Mouse (Mus musculus) lung, embryonic 14.5 days (tissue): ENCODE data around the gene Fam180a. TPM values are rescaled to one million over a fixed set of nuclear protein-coding genes. Genes with fewer than 3 reads are reported as not detected.

Experiments used
- ATAC-seq: fragments of 200-750 bp; cut with Nextera tagmentation; 2 replicates; pipeline ENCODE4 v1.8.0; 2017; ENCODE audit warnings: mild to moderate bottlenecking, moderate TSS enrichment, moderate library complexity; ENCODE audit not compliant: insufficient read depth
- DNase-seq: peaks from one replicate; pipeline ENCODE4 v3.0.0-alpha.2; 2015
- H3K27ac ChIP-seq: fragments of 300-500 bp; sonication (generic); 2 replicates; pipeline ENCODE4 v1.5.1; 2014; ENCODE audit warnings: low read depth, mild to moderate bottlenecking, moderate library complexity
- H3K27me3 ChIP-seq: fragments of 300-500 bp; sonication (generic); 2 replicates; pipeline ENCODE4 v1.6.1; 2014; ENCODE audit warnings: low read length, control low read depth; ENCODE audit not compliant: insufficient read depth
- H3K36me3 ChIP-seq: fragments of 300-500 bp; sonication (generic); 2 replicates; pipeline ENCODE4 v1.6.1; 2014; ENCODE audit warnings: control low read depth; ENCODE audit not compliant: insufficient read depth
- H3K4me1 ChIP-seq: fragments of 300-500 bp; sonication (generic); 2 replicates; pipeline ENCODE4 v1.6.1; 2014; ENCODE audit warnings: antibody characterized with exemption, control low read depth; ENCODE audit not compliant: insufficient read depth
- H3K4me2 ChIP-seq: fragments of 300-500 bp; sonication (generic); 2 replicates; pipeline ENCODE4 v1.6.1; 2014; ENCODE audit warnings: mild to moderate bottlenecking
- H3K4me3 ChIP-seq: fragments of 300-500 bp; sonication (generic); 2 replicates; pipeline ENCODE4 v1.5.1; 2014; ENCODE audit warnings: low read depth, low read length
- H3K9ac ChIP-seq: fragments of 300-500 bp; sonication (generic); 2 replicates; pipeline ENCODE4 v1.6.1; 2014
- H3K9me3 ChIP-seq: fragments of 300-500 bp; sonication (generic); 2 replicates; pipeline ENCODE4 v1.6.1; 2016; ENCODE audit warnings: low read depth, low read length, control low read depth
- CTCF ChIP-seq: IDR thresholded peaks from 2 replicates; pipeline ENCODE4 v1.5.1; 2016; ENCODE audit warnings: antibody characterized with exemption, low read depth
- WGBS: fragments of 180-500 bp; shearing (Covaris S2); extraction: QIAGEN DNeasy Blood & Tissue Kit; methylation state at CpG from one replicate; pipeline ENCODE4 v1.1.7; 2014; 5-methylcytosine and 5-hydroxymethylcytosine counted together
- polyA plus RNA-seq: library from polyadenylated mRNA; unstranded; fragments of >200 nt; fragmentation: Nextera tagmentation; extraction: Ambion mirVana; gene quantifications from 2 replicates; pipeline ENCODE4 v1.2.1, GENCODE M21; 2014

Fam180a gene
- polyA plus RNA-seq, 1 experiment from 2014 or later = 0.74 TPM

GRCm38 (mm10) chr6:35279306-35279705 is 46.6 kb downstream of the Fam180a start:
- WGBS = 74% methylated on average over 10 of the region's 10 CpGs
- TF ChIP-seq CTCF = no peak
- H3K4me3 ChIP-seq = no peak overlapping the region
- H3K4me2 ChIP-seq = no peak overlapping the region
- DNase-seq (no peak), ATAC-seq (no peak)
- no peak overlapping the region for H3K27ac ChIP-seq
- no peak overlapping the region for H3K9ac ChIP-seq
- H3K4me1 ChIP-seq = no peaks in the 10 kb centered on the region
- no peaks in the 10 kb centered on the region for H3K9me3 ChIP-seq
- no peaks in the 10 kb centered on the region for H3K27me3 ChIP-seq
- no peaks in the 10 kb centered on the region for H3K36me3 ChIP-seq

- Histone ChIP-seq H3K9ac (no peak overlapping the region), H3K36me3 (no peaks in the 10 kb centered on the region), H3K4me1 (no peaks in the 10 kb centered on the region), H3K9me3 (no peaks in the 10 kb centered on the region), H3K27ac (no peak overlapping the region), H3K4me3 (no peak overlapping the region), H3K27me3 (no peaks in the 10 kb centered on the region), H3K4me2 (no peak overlapping the region)
- no peak for DNase-seq
- TF ChIP-seq CTCF = no peak
- 44% methylated on average over 10 of the region's 10 CpGs for WGBS
- ATAC-seq = no peak
Measured at GRCm38 (mm10) chr6:35277903-35278587, 47.9 kb downstream of the Fam180a start.

- Histone ChIP-seq H3K4me1 (no peaks in the 10 kb centered on the region), H3K9ac (no peak overlapping the region), H3K27ac (no peak overlapping the region), H3K27me3 (no peaks in the 10 kb centered on the region), H3K9me3 (no peaks in the 10 kb centered on the region), H3K4me2 (no peak overlapping the region), H3K4me3 (no peak overlapping the region), H3K36me3 (no peaks in the 10 kb centered on the region)
- DNase-seq = peak; percentile 42
- 43% methylated on average over 11 of the region's 11 CpGs for WGBS
- TF ChIP-seq CTCF = no peak
- peak; percentile 67 for ATAC-seq
Measured at GRCm38 (mm10) chr6:35273391-35274082, 52.4 kb downstream of the Fam180a start.

GRCm38 (mm10) chr6:35271868-35272765 is 53.8 kb downstream of the Fam180a start:
- Histone ChIP-seq H3K36me3 (no peaks in the 10 kb centered on the region), H3K9me3 (no peaks in the 10 kb centered on the region), H3K4me2 (no peak overlapping the region), H3K27ac (no peak overlapping the region), H3K4me1 (no peaks in the 10 kb centered on the region), H3K27me3 (no peaks in the 10 kb centered on the region), H3K4me3 (no peak overlapping the region), H3K9ac (no peak overlapping the region)
- ATAC-seq (no peak), DNase-seq (no peak)
- WGBS = 82% methylated on average over 20 of the region's 20 CpGs
- no peak for TF ChIP-seq CTCF

- 80% methylated on average over 12 of the region's 12 CpGs for WGBS
- H3K4me3 ChIP-seq = no peak overlapping the region
- DNase-seq (no peak), ATAC-seq (no peak)
- no peaks in the 10 kb centered on the region for H3K27me3 ChIP-seq
- H3K9me3 ChIP-seq = no peaks in the 10 kb centered on the region
- H3K4me1 ChIP-seq = no peaks in the 10 kb centered on the region
- no peaks in the 10 kb centered on the region for H3K36me3 ChIP-seq
- H3K27ac ChIP-seq = no peak overlapping the region
- no peak overlapping the region for H3K9ac ChIP-seq
- no peak for TF ChIP-seq CTCF
- H3K4me2 ChIP-seq = no peak overlapping the region
Measured at GRCm38 (mm10) chr6:35271094-35271855, 54.7 kb downstream of the Fam180a start.

- H3K27ac ChIP-seq = no peak overlapping the region
- TF ChIP-seq CTCF = no peak
- ATAC-seq = no peak
- no peaks in the 10 kb centered on the region for H3K9me3 ChIP-seq
- no peak overlapping the region for H3K4me3 ChIP-seq
- no peaks in the 10 kb centered on the region for H3K27me3 ChIP-seq
- no peaks in the 10 kb centered on the region for H3K4me1 ChIP-seq
- DNase-seq = no peak
- no peak overlapping the region for H3K4me2 ChIP-seq
- no peak overlapping the region for H3K9ac ChIP-seq
- 76% methylated on average over 13 of the region's 13 CpGs for WGBS
- no peaks in the 10 kb centered on the region for H3K36me3 ChIP-seq
Measured at GRCm38 (mm10) chr6:35269643-35270042, 56.3 kb downstream of the Fam180a start.
